Mouse (Mus musculus) liver, embryonic 15.5 days (tissue): ENCODE data around the gene Olfr1022. TPM values are rescaled to one million over a fixed set of nuclear protein-coding genes. Genes with fewer than 3 reads are reported as not detected.

Experiments used
- ATAC-seq: fragments of 200-750 bp; cut with Nextera tagmentation; 2 replicates; pipeline ENCODE4 v1.8.0; 2017; ENCODE audit warnings: moderate number of reproducible peaks, mild to moderate bottlenecking, moderate library complexity; ENCODE audit not compliant: insufficient read depth
- H3K27ac ChIP-seq: fragments of 300-500 bp; sonication (generic); replicated peaks from 2 replicates; pipeline ENCODE4 v1.5.1; 2015; ENCODE audit warnings: mild to moderate bottlenecking, inconsistent platforms
- H3K27me3 ChIP-seq: fragments of 300-500 bp; sonication (generic); 2 replicates; pipeline ENCODE4 v1.6.1; 2015; ENCODE audit warnings: mild to moderate bottlenecking, inconsistent platforms
- H3K36me3 ChIP-seq: fragments of 300-500 bp; sonication (generic); replicated peaks from 2 replicates; pipeline ENCODE4 v1.6.1; 2015; ENCODE audit warnings: moderate library complexity, mild to moderate bottlenecking, inconsistent platforms
- H3K4me1 ChIP-seq: fragments of 300-500 bp; sonication (generic); replicated peaks from 2 replicates; pipeline ENCODE4 v1.6.1; 2015; ENCODE audit warnings: inconsistent platforms
- H3K4me2 ChIP-seq: fragments of 300-500 bp; sonication (generic); 2 replicates; pipeline ENCODE4 v1.6.1; 2015; ENCODE audit warnings: moderate library complexity, mild to moderate bottlenecking, inconsistent platforms
- H3K4me3 ChIP-seq: fragments of 300-500 bp; sonication (generic); replicated peaks from 2 replicates; pipeline ENCODE4 v1.5.1; 2015; ENCODE audit warnings: mild to moderate bottlenecking, inconsistent platforms
- H3K9ac ChIP-seq: fragments of 300-500 bp; sonication (generic); 2 replicates; pipeline ENCODE4 v1.6.1; 2015; ENCODE audit warnings: moderate library complexity, mild to moderate bottlenecking, inconsistent platforms
- H3K9me3 ChIP-seq: fragments of 300-500 bp; sonication (generic); replicated peaks from 2 replicates; pipeline ENCODE4 v1.6.1; 2016; ENCODE audit warnings: inconsistent platforms
- WGBS: fragments of 180-500 bp; shearing (Covaris S2); methylation state at CpG from one replicate; pipeline ENCODE4 v1.1.7; 2015; ENCODE audit warnings: mixed read lengths; ENCODE audit not compliant: insufficient replicate concordance; 5-methylcytosine and 5-hydroxymethylcytosine counted together
- polyA plus RNA-seq: library from polyadenylated mRNA; unstranded; fragments of >200 nt; fragmentation: Nextera tagmentation; extraction: Ambion mirVana; gene quantifications from 2 replicates; pipeline ENCODE4 v1.2.1, GENCODE M21; 2015

Olfr1022 gene
- not detected in 2 replicates for polyA plus RNA-seq

- Histone ChIP-seq H3K4me2 (no peak within 1 kb of the TSS), H3K9me3 (no peaks in the 10 kb centered on the region), H3K27ac (no peak within 1 kb of the TSS), H3K4me3 (no peak within 1 kb of the TSS), H3K9ac (no peak within 1 kb of the TSS), H3K27me3 (no peaks in the 10 kb centered on the region), H3K4me1 (no peaks in the 10 kb centered on the region), H3K36me3 (no peaks in the 10 kb centered on the region)
- 36% methylated on average over 2 of the region's 2 CpGs for WGBS
- ATAC-seq = no peak
Measured at GRCm38 (mm10) chr2:85868294-85868693, at the start of gene Olfr1022. Gene Olfr1022 (plus strand): TSS chr2:85868594.

- Histone ChIP-seq H3K9ac (no peak within 1 kb of the TSS), H3K36me3 (no peaks in the 10 kb centered on the region), H3K4me1 (no peaks in the 10 kb centered on the region), H3K4me2 (no peak within 1 kb of the TSS), H3K4me3 (no peak within 1 kb of the TSS), H3K27ac (no peak within 1 kb of the TSS), H3K27me3 (no peaks in the 10 kb centered on the region), H3K9me3 (no peaks in the 10 kb centered on the region)
- no peak for ATAC-seq
Measured at GRCm38 (mm10) chr2:85845383-85845782, 23.0 kb upstream of the Olfr1022 start, which contains the start of gene Olfr1019. Gene Olfr1019 (minus strand): TSS chr2:85845483.

- no peak for ATAC-seq
Measured at GRCm38 (mm10) chr2:85846730-85847129, 21.7 kb upstream of the Olfr1022 start, which contains the start of gene Olfr1020. Gene Olfr1020 (plus strand): TSS chr2:85847030.

GRCm38 (mm10) chr2:85885340-85885739 is 16.9 kb downstream of the Olfr1022 start, which contains the start of gene Olfr1023:
Gene Olfr1023 (plus strand): TSS chr2:85885640.
- no peak within 1 kb of the TSS for H3K9ac ChIP-seq
- H3K36me3 ChIP-seq = no peaks in the 10 kb centered on the region
- WGBS = 52% methylated on average over 2 of the region's 2 CpGs
- H3K27me3 ChIP-seq = no peaks in the 10 kb centered on the region
- no peak within 1 kb of the TSS for H3K4me3 ChIP-seq
- no peaks in the 10 kb centered on the region for H3K4me1 ChIP-seq
- no peak within 1 kb of the TSS for H3K27ac ChIP-seq
- no peaks in the 10 kb centered on the region for H3K9me3 ChIP-seq
- no peak for ATAC-seq
- H3K4me2 ChIP-seq = no peak within 1 kb of the TSS

More at GRCm38 (mm10) chr2:85846730-85847129, 21.7 kb upstream of the Olfr1022 start, which contains the start of gene Olfr1020:
- Histone ChIP-seq H3K4me1 (no peaks in the 10 kb centered on the region), H3K36me3 (no peaks in the 10 kb centered on the region), H3K9ac (no peak within 1 kb of the TSS), H3K27ac (no peak within 1 kb of the TSS), H3K4me3 (no peak within 1 kb of the TSS), H3K9me3 (no peaks in the 10 kb centered on the region), H3K4me2 (no peak within 1 kb of the TSS), H3K27me3 (no peaks in the 10 kb centered on the region)
- WGBS = 48% methylated on average over 1 of the region's 1 CpGs

- Histone ChIP-seq H3K27me3 (no peaks in the 10 kb centered on the region), H3K4me1 (no peaks in the 10 kb centered on the region), H3K9me3 (no peaks in the 10 kb centered on the region), H3K27ac (no peak within 1 kb of the TSS), H3K4me3 (no peak within 1 kb of the TSS), H3K36me3 (no peaks in the 10 kb centered on the region), H3K4me2 (no peak within 1 kb of the TSS), H3K9ac (no peak within 1 kb of the TSS)
- WGBS = 61% methylated on average over 3 of the region's 3 CpGs
- no peak for ATAC-seq
Measured at GRCm38 (mm10) chr2:85904952-85905351, 36.6 kb downstream of the Olfr1022 start, which contains the start of gene Olfr1024. Gene Olfr1024 (minus strand): TSS chr2:85905052.

- Histone ChIP-seq H3K27ac (no peak overlapping the region), H3K9ac (no peak overlapping the region), H3K36me3 (no peaks in the 10 kb centered on the region), H3K9me3 (no peaks in the 10 kb centered on the region), H3K4me3 (no peak overlapping the region), H3K27me3 (no peaks in the 10 kb centered on the region), H3K4me1 (no peaks in the 10 kb centered on the region), H3K4me2 (no peak overlapping the region)
- no peak for ATAC-seq
Measured at GRCm38 (mm10) chr2:85913197-85913596, 44.8 kb downstream of the Olfr1022 start.

GRCm38 (mm10) chr2:85914893-85915292 is 46.5 kb downstream of the Olfr1022 start, which contains the start of gene Olfr1025-ps1:
Gene Olfr1025-ps1 (plus strand): TSS chr2:85915193.
- H3K36me3 ChIP-seq = no peaks in the 10 kb centered on the region
- H3K27me3 ChIP-seq = no peaks in the 10 kb centered on the region
- H3K4me2 ChIP-seq = no peak within 1 kb of the TSS
- no peaks in the 10 kb centered on the region for H3K4me1 ChIP-seq
- no peak within 1 kb of the TSS for H3K27ac ChIP-seq
- no peaks in the 10 kb centered on the region for H3K9me3 ChIP-seq
- no peak within 1 kb of the TSS for H3K9ac ChIP-seq
- no peak for ATAC-seq
- H3K4me3 ChIP-seq = no peak within 1 kb of the TSS
- WGBS = 23% methylated on average over 1 of the region's 1 CpGs

Other genes starting within 250 kb of the Olfr1022 start
- not detected in 2 replicates for gene Olfr1002, start 217.9 kb upstream of the Olfr1022 start, polyA plus RNA-seq
- not detected in 2 replicates for gene Olfr154, start 204.1 kb upstream of the Olfr1022 start, polyA plus RNA-seq
- not detected in 2 replicates for gene Olfr1006, start 189.8 kb upstream of the Olfr1022 start, polyA plus RNA-seq
- not detected in 2 replicates for gene Olfr1008, start 179.2 kb upstream of the Olfr1022 start, polyA plus RNA-seq
- gene Olfr1009, start 153.2 kb upstream of the Olfr1022 start, polyA plus RNA-seq = not detected in 2 replicates
- not detected in 2 replicates for gene Olfr1012, start 105.8 kb upstream of the Olfr1022 start, polyA plus RNA-seq
- not detected in 2 replicates for gene Olfr1013, start 101.5 kb upstream of the Olfr1022 start, polyA plus RNA-seq
- not detected in 2 replicates for gene Olfr1014, start 95.9 kb upstream of the Olfr1022 start, polyA plus RNA-seq
- not detected in 2 replicates for gene Olfr1015, start 86.6 kb upstream of the Olfr1022 start, polyA plus RNA-seq
- not detected in 2 replicates for gene Olfr1016, start 66.0 kb upstream of the Olfr1022 start, polyA plus RNA-seq
- gene Olfr1018, start 50.1 kb upstream of the Olfr1022 start, polyA plus RNA-seq = not detected in 2 replicates
- gene Olfr1019, start 23.1 kb upstream of the Olfr1022 start, polyA plus RNA-seq = not detected in 2 replicates
- not detected in 2 replicates for gene Olfr1020, start 21.6 kb upstream of the Olfr1022 start, polyA plus RNA-seq
- gene Olfr1023, start 17.0 kb downstream of the Olfr1022 start, polyA plus RNA-seq = not detected in 2 replicates
- not detected in 2 replicates for gene Olfr1024, start 36.5 kb downstream of the Olfr1022 start, polyA plus RNA-seq
- gene Olfr1025-ps1, start 46.6 kb downstream of the Olfr1022 start, polyA plus RNA-seq = not detected in 2 replicates
- gene Olfr1026, start 53.0 kb downstream of the Olfr1022 start, polyA plus RNA-seq = not detected in 2 replicates
- gene Olfr1028, start 81.8 kb downstream of the Olfr1022 start, polyA plus RNA-seq = not detected in 2 replicates
- gene Olfr1029, start 105.3 kb downstream of the Olfr1022 start, polyA plus RNA-seq = not detected in 2 replicates
- gene Olfr1030, start 110.7 kb downstream of the Olfr1022 start, polyA plus RNA-seq = not detected in 2 replicates
- not detected in 2 replicates for gene Olfr1031, start 121.7 kb downstream of the Olfr1022 start, polyA plus RNA-seq
- gene Olfr1032, start 136.9 kb downstream of the Olfr1022 start, polyA plus RNA-seq = not detected in 2 replicates
- 0.98 and 1.3 TPM in 2 replicates for gene Olfr1033, start 152.0 kb downstream of the Olfr1022 start, polyA plus RNA-seq
- 0.05 TPM in 2 replicates for gene Olfr1034, start 177.3 kb downstream of the Olfr1022 start, polyA plus RNA-seq
- gene Olfr1036, start 205.4 kb downstream of the Olfr1022 start, polyA plus RNA-seq = not detected in 2 replicates
- gene Olfr1037, start 218.8 kb downstream of the Olfr1022 start, polyA plus RNA-seq = not detected in 2 replicates